Mouse (Mus musculus): ENCODE data around the gene Foxr1. TPM values are rescaled to one million over a fixed set of nuclear protein-coding genes. Genes with fewer than 3 reads are reported as not detected.
"Not testable (repeated sequence)": the region's sequence is repeated elsewhere in the genome, so short reads cannot be mapped to it uniquely, and the experiment has no call there.

The Foxr1 gene
- polyA plus RNA-seq, 3 experiments from 2014 or later: 0.17 to 0.72 TPM; not detected in 1

GRCm38 (mm10) chr9:44475936-44476335 lies 35.0 kb upstream of the Foxr1 start:
- no peak for ATAC-seq

- no peak for ATAC-seq
These were observed 33.4 kb upstream of the Foxr1 start for GRCm38 (mm10) chr9:44474327-44474726.

DNA sequence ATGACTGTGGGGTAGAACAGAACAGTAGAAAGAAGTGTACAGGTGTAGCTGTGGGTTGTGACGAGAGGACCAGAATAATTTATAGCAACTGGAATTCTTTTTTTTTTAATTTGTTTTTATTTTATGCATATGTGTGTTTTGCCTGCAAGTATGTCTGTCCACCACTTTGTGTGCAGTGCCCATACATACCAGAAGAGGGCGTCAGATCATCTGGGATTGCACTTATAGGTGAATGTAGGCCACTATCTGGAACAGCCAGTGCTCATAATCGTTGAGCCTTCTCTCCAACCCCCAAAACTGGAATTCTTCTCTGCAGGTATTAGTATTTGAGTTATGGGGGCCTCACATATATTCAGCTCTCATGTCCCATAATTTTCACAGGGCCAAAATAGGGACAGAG lies 32.2 kb upstream of the Foxr1 start:
- no peak for ATAC-seq

GRCm38 (mm10) chr9:44468800-44469199 lies 27.9 kb upstream of the Foxr1 start:
- ATAC-seq: no peak

GRCm38 (mm10) chr9:44468224-44468623 lies 27.3 kb upstream of the Foxr1 start:
- no peak for ATAC-seq

DNA sequence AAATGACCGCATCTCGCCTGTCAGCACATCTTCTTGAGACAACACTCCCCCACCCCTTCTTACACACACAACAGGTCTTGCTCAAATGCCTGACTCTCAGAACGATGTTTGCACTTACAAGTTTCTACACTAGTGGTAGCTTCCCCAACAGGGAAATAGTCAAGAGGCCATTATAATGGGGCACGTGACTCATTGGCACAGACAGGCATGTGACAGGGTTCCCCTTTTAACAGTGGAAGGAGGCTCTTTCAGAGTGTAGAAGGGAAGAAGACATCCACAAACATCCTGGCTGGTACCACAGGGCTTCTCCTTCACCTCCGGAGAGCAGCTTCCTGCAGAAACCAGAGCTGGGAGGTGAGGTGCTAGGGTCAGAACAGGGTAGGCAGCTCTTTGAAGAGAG lies 21.0 kb upstream of the Foxr1 start:
- no peak for ATAC-seq

GRCm38 (mm10) chr9:44457035-44457742 lies 16.3 kb upstream of the Foxr1 start:
- ATAC-seq: no peak

DNA sequence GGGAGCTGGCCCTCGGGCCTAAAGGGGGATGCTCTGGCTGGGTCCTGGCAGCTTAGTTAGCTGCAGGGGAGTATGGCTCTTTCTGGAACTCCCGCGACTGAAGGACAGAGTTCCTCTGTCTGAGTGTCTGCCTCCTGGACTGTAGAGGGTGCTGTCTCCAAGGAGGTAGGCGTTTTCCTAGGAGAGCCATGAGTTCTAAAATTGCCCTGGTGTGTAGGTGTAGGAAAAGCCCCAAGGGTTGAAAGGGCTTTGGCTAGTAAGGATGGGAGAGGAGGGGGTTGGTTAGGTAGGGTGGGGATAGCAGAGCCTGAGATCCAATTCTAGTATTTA lies 13.9 kb upstream of the Foxr1 start, which contains the start of gene Upk2:
Gene Upk2, minus strand, starts transcription at position 86 of the 330 bp plus-strand sequence.
- ATAC-seq: no peak

- ATAC-seq: peak; percentile 77
These were observed 13.4 kb upstream of the Foxr1 start for GRCm38 (mm10) chr9:44454132-44454890.

DNA sequence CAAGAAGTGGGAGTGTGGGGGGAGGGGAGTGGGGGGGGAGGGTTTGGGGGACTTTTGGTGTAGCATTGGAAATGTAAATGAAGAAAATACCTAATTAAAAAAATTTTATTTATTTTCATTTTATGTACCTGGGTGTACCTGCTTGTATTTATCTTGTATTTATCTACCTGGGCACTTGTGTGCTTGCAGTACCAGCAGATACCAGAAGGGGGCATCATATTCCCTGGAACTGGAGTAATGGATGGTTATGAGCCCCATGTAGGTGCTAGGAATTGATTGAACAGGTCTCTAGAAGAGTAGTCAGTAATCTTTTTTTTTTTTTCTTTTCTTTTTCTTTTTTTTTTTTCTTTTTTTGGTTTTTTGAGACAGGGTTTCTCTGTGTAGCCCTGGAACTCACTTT lies 9.5 kb upstream of the Foxr1 start:
- ATAC-seq: no peak

DNA sequence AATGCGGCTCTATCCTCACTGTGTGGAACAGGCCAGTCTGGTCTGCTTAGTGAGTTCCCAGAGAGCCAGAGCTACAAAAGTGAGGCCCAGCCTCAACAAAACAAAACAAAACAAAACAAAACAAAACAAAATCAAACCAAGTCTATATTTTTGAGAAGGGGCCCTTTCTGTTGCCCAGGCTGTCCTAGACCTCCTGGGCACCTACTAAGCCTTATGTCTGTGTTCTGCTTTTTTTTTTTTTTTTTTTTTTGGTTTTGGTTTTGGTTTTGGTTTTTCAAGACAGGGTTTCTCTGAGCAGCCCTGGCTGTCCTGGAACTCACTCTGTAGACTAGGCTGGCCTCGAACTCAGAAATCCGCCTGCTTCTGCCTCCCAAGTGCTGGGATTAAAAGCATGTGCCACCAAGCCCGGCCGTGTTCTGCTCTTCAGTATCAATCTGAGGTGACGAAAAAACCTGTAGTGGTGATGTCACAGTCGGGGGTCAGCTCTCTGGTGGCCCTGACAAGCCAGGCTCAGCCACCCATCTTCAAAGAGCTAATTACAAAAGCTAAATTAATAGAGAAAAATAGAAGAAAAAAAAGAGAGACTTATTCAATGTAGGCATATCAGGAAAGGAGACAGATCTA lies 3.6 kb upstream of the Foxr1 start:
- ATAC-seq: not testable (repeated sequence)

- no peak for ATAC-seq
These were observed 5.2 kb downstream of the Foxr1 start for GRCm38 (mm10) chr9:44435747-44436146.

- no peak for ATAC-seq
These were observed 8.3 kb downstream of the Foxr1 start for GRCm38 (mm10) chr9:44432577-44433185.

- no peak for ATAC-seq
These were observed 17.4 kb downstream of the Foxr1 start for GRCm38 (mm10) chr9:44423576-44423975.

GRCm38 (mm10) chr9:44420280-44420898 lies 20.5 kb downstream of the Foxr1 start:
- no peak for ATAC-seq

DNA sequence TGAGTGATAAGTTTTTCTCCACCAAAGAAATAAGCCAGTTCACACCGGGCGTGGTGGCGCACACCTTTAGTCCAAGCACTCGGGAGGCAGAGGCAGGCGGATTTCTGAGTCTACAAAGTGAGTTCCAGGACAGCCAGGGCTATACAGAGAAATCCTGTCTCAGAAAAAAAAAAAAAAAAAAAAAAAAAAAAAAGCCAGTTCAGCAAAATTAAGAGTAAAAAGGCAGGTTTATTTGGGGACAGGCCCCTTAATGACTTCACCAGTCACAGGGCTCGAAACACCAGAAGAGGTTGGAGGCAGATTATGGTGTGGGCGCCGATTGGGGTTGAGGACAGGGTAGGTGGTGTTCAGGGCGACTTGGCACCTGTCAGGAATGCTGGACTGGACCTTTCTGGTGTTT lies 21.2 kb downstream of the Foxr1 start:
- not testable (repeated sequence) for ATAC-seq

DNA sequence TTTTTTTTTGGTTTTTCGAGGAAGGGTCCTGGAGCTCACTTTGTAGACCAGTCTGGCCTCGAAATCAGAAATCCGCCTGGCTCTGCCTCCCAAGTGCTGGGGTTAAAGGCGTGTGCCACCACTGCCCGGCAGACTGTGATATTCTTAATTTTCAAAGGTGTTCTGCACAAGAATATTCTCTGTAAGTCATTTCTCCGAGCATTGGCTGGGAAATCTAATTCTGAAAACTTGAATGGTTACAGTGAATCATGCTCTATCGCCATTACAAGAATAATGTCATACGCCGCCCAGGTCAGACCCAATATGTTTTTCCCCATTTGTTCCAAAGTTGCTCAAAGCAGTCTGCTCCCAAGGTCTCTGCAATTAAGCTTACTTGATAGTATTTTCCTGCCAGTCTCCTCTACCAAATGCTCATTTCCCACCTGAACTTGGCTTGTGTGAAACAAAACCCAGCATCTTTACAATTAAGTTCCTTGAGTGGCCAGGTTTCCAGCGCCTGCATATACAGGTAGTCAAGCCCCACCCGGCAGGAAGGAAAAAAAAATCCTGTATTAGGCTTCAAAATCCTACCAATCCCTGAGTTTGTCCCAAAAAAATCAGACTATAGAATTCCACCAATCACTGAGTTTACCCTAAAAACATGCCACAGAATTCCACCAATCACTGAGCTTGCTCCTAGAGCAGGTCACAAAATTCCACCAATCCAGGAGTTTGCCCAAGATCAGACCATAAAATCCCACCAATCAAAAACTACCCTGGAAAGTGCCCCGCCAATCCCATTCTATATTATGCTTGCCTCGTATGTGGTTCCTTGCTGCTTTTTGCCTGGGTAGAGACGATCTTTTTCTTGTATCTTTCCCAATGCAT lies 22.2 kb downstream of the Foxr1 start, which contains the start of gene Ccdc84:
Gene Ccdc84, minus strand, starts transcription at position 51 of the 867 bp plus-strand sequence.
- ATAC-seq: no peak

GRCm38 (mm10) chr9:44417892-44418363 lies 23.0 kb downstream of the Foxr1 start:
- peak; percentile 88 for ATAC-seq

- peak; percentile 42 for ATAC-seq
These were observed 23.6 kb downstream of the Foxr1 start for GRCm38 (mm10) chr9:44417156-44417891.

DNA sequence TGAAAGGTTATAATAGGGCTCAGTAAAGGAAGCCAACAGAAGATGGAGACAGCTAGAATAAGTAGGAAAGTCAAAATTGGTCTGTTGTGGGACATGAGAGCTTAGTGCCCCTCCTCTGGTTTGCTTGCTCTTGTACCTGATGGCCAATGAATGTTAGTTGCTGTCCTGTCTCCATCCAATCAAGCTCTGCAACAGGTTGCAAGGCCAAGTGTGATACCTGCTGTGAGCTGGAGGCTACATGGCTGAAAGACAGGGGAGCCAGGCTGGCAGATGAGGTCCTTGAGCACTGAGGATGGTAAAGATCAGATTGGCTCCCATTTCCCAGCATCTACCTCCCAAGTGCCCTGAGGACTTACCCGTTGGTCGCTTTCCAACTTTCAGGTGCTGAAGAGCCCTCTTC lies 28.2 kb downstream of the Foxr1 start:
- ATAC-seq: no peak

GRCm38 (mm10) chr9:44412306-44412705 lies 28.6 kb downstream of the Foxr1 start:
- no peak for ATAC-seq

All from inflammation-experienced regulatory T-cells, adult 6 months (primary cell).